Mouse (Mus musculus) heart, adult 8-10 months (tissue): Measurements from ENCODE around the gene Gm42906. TPM values are rescaled to one million over a fixed set of nuclear protein-coding genes. Genes with fewer than 3 reads are reported as not detected.

ENCODE experiments used
- DNase-seq: peaks from one replicate; pipeline ENCODE4 v3.0.0; 2022; ENCODE audit warnings: low spot score
- total RNA-seq, 4 experiments: library from RNA; stranded (reverse); gene quantifications; 2 replicates each; pipeline ENCODE4 v1.2.4; 2022

Gene Gm42906
- total RNA-seq, 4 experiments from 2014 or later: 3.1 to 9.9 (median 9.5) TPM; not detected in 1

GRCm38 (mm10) chr5:151070896-151071295 lies 357.1 kb downstream of the Gm42906 start:
- no peak for DNase-seq

GRCm38 (mm10) chr5:151069569-151069968 lies 358.4 kb downstream of the Gm42906 start:
- no peak for DNase-seq

GRCm38 (mm10) chr5:151066016-151066415 lies 361.9 kb downstream of the Gm42906 start:
- DNase-seq: no peak

GRCm38 (mm10) chr5:151065228-151065627 lies 362.7 kb downstream of the Gm42906 start:
- peak; percentile 79 for DNase-seq

GRCm38 (mm10) chr5:151061942-151062341 lies 366.0 kb downstream of the Gm42906 start:
- DNase-seq: no peak

GRCm38 (mm10) chr5:151060476-151060875 lies 367.5 kb downstream of the Gm42906 start:
- no peak for DNase-seq

- DNase-seq: no peak
Observed at GRCm38 (mm10) chr5:151059772-151060171, 368.2 kb downstream of the Gm42906 start.

- no peak for DNase-seq
Observed at GRCm38 (mm10) chr5:151059352-151059751, 368.6 kb downstream of the Gm42906 start.

- DNase-seq: no peak
Observed at GRCm38 (mm10) chr5:151057716-151058115, 370.2 kb downstream of the Gm42906 start.

GRCm38 (mm10) chr5:151056920-151057294 lies 371.1 kb downstream of the Gm42906 start:
- DNase-seq: peak; percentile 70

- no peak for DNase-seq
Observed at GRCm38 (mm10) chr5:151056255-151056919, 371.6 kb downstream of the Gm42906 start.

- no peak for DNase-seq
Observed at GRCm38 (mm10) chr5:151055426-151056090, 372.4 kb downstream of the Gm42906 start.

GRCm38 (mm10) chr5:151054743-151055114 lies 373.2 kb downstream of the Gm42906 start:
- no peak for DNase-seq

GRCm38 (mm10) chr5:151054100-151054742 lies 373.7 kb downstream of the Gm42906 start:
- DNase-seq: no peak

GRCm38 (mm10) chr5:151053190-151053589 lies 374.8 kb downstream of the Gm42906 start:
- DNase-seq: no peak

GRCm38 (mm10) chr5:151052331-151052730 lies 375.6 kb downstream of the Gm42906 start:
- no peak for DNase-seq

GRCm38 (mm10) chr5:151047488-151047887 lies 380.5 kb downstream of the Gm42906 start:
- peak; percentile 45 for DNase-seq

- peak; percentile 59 for DNase-seq
Observed at GRCm38 (mm10) chr5:151046917-151047316, 381.0 kb downstream of the Gm42906 start.

GRCm38 (mm10) chr5:151046131-151046530 lies 381.8 kb downstream of the Gm42906 start:
- no peak for DNase-seq

- no peak for DNase-seq
Observed at GRCm38 (mm10) chr5:151042911-151043310, 385.1 kb downstream of the Gm42906 start.

GRCm38 (mm10) chr5:151037871-151038270 lies 390.1 kb downstream of the Gm42906 start:
- DNase-seq: no peak

- no peak for DNase-seq
Observed at GRCm38 (mm10) chr5:151034715-151035512, 393.0 kb downstream of the Gm42906 start.
